Mouse (Mus musculus): ENCODE results near the gene Slc22a6. TPM values are rescaled to one million over a fixed set of nuclear protein-coding genes. Genes with fewer than 3 reads are reported as not detected.

Gene Slc22a6
- polyA plus RNA-seq, 1 experiment from 2014 or later: not detected

DNA sequence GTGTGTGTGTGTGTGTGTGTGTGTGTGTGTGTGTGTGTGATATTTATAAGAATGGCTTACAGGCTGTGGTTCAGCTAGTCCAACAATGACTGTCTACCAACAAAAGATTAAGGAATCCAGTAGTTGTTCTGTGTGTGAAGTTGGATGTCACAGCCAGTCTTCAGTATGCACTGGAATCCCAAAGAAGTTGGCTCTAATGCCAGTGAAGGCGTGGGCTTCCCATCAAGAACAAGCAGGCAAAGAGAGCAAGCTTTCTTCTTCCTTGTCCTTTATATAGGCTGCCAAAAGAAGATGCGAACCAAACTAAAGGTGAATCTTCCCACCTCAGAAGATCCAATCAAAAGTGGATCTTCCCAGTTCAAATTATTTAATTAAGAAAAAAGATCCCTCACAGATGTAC lies 31.9 kb upstream of the Slc22a6 start:
- Histone ChIP-seq H3K27ac (ENCODE audit: low read length) (no peak overlapping the region), H3K4me1 (ENCODE audit: control insufficient read depth, insufficient read depth, low read length) (no peaks in the 10 kb centered on the region), H3K9me3 (ENCODE audit: control insufficient read depth, low read length) (no peaks in the 10 kb centered on the region), H3K9ac (ENCODE audit: low read depth, low read length) (no peak overlapping the region), H3K4me3 (ENCODE audit: low read length) (no peak overlapping the region), H3K36me3 (ENCODE audit: control insufficient read depth, insufficient read depth, low read length) (no peaks in the 10 kb centered on the region), H3K4me2 (ENCODE audit: low read depth, low read length) (no peak overlapping the region), H3K27me3 (replicated peaks; ENCODE audit: control insufficient read depth, insufficient read depth, low read length) (no peaks in the 10 kb centered on the region)
- ATAC-seq: no peak
- WGBS: 92% methylated on average over 2 of the region's 2 CpGs

DNA sequence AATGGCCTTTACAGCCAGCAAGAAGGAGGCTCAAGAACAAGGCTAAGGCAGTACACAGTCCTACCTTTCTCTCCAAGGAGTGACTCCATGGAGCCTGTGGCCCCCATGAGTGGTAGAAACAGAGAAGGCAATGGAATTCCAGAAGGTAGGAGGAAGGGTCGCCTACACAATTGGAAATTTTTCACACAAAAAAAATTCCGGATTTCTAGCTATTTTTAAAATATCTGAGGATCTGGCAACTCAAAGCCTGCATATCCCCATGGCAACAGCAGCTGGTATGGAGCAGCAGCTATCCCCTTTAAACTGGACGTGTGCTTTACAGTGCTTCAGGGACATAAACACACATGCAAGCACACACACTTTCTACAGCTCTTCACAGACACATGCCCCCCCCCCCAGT lies 31.5 kb upstream of the Slc22a6 start:
- Histone ChIP-seq H3K36me3 (ENCODE audit: control insufficient read depth, insufficient read depth, low read length) (no peaks in the 10 kb centered on the region), H3K9ac (ENCODE audit: low read depth, low read length) (no peak overlapping the region), H3K4me3 (ENCODE audit: low read length) (no peak overlapping the region), H3K27ac (ENCODE audit: low read length) (no peak overlapping the region), H3K27me3 (replicated peaks; ENCODE audit: control insufficient read depth, insufficient read depth, low read length) (no peaks in the 10 kb centered on the region), H3K4me2 (ENCODE audit: low read depth, low read length) (no peak overlapping the region), H3K4me1 (ENCODE audit: control insufficient read depth, insufficient read depth, low read length) (no peaks in the 10 kb centered on the region), H3K9me3 (ENCODE audit: control insufficient read depth, low read length) (no peaks in the 10 kb centered on the region)
- no peak for ATAC-seq
- WGBS: 47% methylated on average over 3 of the region's 3 CpGs

DNA sequence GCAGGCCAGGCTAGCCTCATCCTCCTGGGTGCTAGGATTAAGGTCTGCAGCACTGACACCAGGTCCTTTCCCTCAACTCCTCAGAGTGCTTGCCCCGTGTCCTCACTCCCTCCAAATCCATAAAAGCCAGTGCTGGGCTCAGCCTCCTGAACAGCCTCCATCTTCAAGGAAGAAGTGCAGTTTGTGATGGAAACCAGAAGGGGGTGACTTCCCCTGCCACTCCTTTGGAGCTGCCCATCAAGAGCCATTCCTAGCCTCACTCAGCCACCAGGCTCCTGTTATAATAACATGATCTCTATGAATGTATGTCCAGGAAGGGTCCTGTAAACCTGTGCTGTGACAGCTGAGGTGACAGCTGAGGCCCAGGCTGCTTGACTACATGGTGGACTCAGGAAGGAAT lies 30.5 kb upstream of the Slc22a6 start:
- Histone ChIP-seq H3K4me1 (ENCODE audit: control insufficient read depth, insufficient read depth, low read length) (no peaks in the 10 kb centered on the region), H3K9ac (ENCODE audit: low read depth, low read length) (no peak overlapping the region), H3K9me3 (ENCODE audit: control insufficient read depth, low read length) (no peaks in the 10 kb centered on the region), H3K4me2 (ENCODE audit: low read depth, low read length) (no peak overlapping the region), H3K27me3 (replicated peaks; ENCODE audit: control insufficient read depth, insufficient read depth, low read length) (no peaks in the 10 kb centered on the region), H3K4me3 (ENCODE audit: low read length) (no peak overlapping the region), H3K27ac (ENCODE audit: low read length) (no peak overlapping the region), H3K36me3 (ENCODE audit: control insufficient read depth, insufficient read depth, low read length) (no peaks in the 10 kb centered on the region)
- WGBS: 62% methylated on average over 1 of the region's 1 CpGs
- no peak for ATAC-seq

DNA sequence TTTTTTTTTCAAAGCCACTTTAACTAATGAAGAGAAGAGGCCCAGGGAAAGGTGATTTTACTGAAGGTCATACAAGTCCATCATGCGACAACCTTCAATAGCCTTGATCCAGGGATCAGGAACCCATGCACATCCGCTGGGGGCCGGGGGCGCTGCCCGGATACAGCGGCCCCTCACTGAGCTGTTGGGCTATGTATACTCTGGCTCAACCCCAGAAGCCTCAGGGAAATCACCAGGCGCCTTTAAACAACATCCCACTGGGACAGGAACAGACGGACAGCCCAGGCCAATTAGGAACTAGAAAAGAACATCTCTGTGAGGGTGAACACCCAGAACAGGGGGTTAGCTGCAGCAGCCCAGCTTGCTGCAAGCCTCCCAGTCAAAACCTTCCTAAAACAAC lies 26.9 kb upstream of the Slc22a6 start, which contains the start of gene Slc22a8:
TSS of gene Slc22a8 (plus strand) at position 301 of the 400 bp plus-strand sequence.
- Histone ChIP-seq H3K27me3 (replicated peaks; ENCODE audit: control insufficient read depth, insufficient read depth, low read length) (no peaks in the 10 kb centered on the region), H3K4me3 (ENCODE audit: low read length) (no peak within 1 kb of the TSS), H3K27ac (ENCODE audit: low read length) (no peak within 1 kb of the TSS), H3K36me3 (ENCODE audit: control insufficient read depth, insufficient read depth, low read length) (no peaks in the 10 kb centered on the region), H3K4me2 (ENCODE audit: low read depth, low read length) (no peak within 1 kb of the TSS), H3K9ac (ENCODE audit: low read depth, low read length) (no peak within 1 kb of the TSS), H3K9me3 (ENCODE audit: control insufficient read depth, low read length) (no peaks in the 10 kb centered on the region), H3K4me1 (ENCODE audit: control insufficient read depth, insufficient read depth, low read length) (0 out of 2 replicates have a peak, but pooled peaks cover 5% of the 10 kb centered on the region)
- ATAC-seq: no peak
- 72% methylated on average over 8 of the region's 8 CpGs for WGBS

DNA sequence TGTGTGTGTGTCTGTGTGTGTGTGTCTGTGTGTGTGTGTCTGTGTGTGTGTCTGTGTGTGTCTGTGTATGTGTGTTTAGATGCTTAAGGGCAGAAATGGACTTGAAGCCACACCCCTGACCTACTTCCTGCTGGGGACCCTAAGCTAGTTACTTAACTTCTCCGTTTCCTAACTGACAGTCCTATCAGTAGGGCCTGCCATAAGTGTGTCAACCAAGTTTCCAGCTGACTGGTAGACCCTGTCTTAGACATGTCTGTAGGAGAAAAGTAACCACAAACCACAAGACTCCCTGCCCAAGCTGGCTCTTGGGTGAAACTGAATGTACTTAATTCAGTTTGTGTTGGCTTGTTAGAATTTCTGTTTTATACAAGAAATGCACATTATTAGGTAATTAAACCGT lies 25.7 kb upstream of the Slc22a6 start:
- Histone ChIP-seq H3K27ac (ENCODE audit: low read length) (no peak overlapping the region), H3K4me2 (ENCODE audit: low read depth, low read length) (no peak overlapping the region), H3K36me3 (ENCODE audit: control insufficient read depth, insufficient read depth, low read length) (no peaks in the 10 kb centered on the region), H3K4me1 (ENCODE audit: control insufficient read depth, insufficient read depth, low read length) (0 out of 2 replicates have a peak, but pooled peaks cover 5% of the 10 kb centered on the region), H3K9ac (ENCODE audit: low read depth, low read length) (no peak overlapping the region), H3K4me3 (ENCODE audit: low read length) (no peak overlapping the region), H3K9me3 (ENCODE audit: control insufficient read depth, low read length) (no peaks in the 10 kb centered on the region), H3K27me3 (replicated peaks; ENCODE audit: control insufficient read depth, insufficient read depth, low read length) (no peaks in the 10 kb centered on the region)
- no peak for ATAC-seq
- 63% methylated on average over 2 of the region's 2 CpGs for WGBS

DNA sequence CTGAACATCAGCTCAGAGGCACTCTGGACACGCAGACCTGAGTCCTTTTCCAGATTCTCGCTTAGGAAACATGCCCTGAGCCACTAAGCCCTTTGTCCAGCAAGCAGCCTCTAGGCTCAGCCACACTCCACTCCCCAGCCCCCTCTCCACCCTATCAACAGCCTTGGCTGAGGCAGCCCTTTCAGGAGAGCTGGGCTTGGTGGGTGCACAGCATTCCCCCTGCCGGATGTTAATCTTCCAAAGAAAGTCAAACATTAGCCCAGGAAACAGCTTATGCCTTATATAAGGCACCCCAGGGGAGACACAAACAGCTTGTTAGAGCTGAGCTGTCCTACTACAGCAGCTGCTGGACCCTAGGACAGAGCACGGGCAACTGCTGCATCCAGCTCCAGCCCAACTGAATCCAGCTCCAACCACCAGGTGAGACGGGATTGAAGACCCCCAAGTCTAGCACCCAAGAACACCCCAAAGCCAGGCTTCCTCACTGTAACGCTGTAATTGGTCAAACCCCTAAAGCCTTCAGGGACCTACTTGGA lies 24.9 kb upstream of the Slc22a6 start:
- H3K27ac ChIP-seq (ENCODE audit: low read length): no peak overlapping the region
- no peak overlapping the region for H3K9ac ChIP-seq (ENCODE audit: low read depth, low read length)
- 0 out of 2 replicates have a peak, but pooled peaks cover 5% of the 10 kb centered on the region for H3K4me1 ChIP-seq (ENCODE audit: control insufficient read depth, insufficient read depth, low read length)
- H3K36me3 ChIP-seq (ENCODE audit: control insufficient read depth, insufficient read depth, low read length): no peaks in the 10 kb centered on the region
- WGBS: 54% methylated on average over 6 of the region's 6 CpGs
- no peaks in the 10 kb centered on the region for H3K9me3 ChIP-seq (ENCODE audit: control insufficient read depth, low read length)
- ATAC-seq: no peak
- H3K4me2 ChIP-seq (ENCODE audit: low read depth, low read length): no peak overlapping the region
- H3K27me3 ChIP-seq (replicated peaks; ENCODE audit: control insufficient read depth, insufficient read depth, low read length): no peaks in the 10 kb centered on the region
- H3K4me3 ChIP-seq (ENCODE audit: low read length): no peak overlapping the region

DNA sequence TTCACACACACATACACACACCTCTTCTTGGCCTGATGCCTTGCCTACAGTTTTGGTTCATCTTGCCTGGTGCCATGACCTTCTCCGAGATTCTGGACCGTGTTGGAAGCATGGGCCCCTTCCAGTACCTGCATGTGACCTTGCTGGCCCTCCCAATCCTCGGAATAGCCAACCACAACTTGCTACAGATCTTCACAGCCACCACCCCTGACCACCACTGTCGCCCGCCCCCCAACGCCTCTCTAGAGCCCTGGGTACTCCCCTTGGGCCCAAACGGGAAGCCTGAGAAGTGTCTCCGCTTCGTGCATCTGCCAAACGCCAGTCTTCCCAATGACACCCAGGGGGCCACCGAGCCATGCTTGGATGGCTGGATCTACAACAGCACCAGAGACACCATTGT lies 24.0 kb upstream of the Slc22a6 start:
- Histone ChIP-seq H3K4me3 (ENCODE audit: low read length) (no peak overlapping the region), H3K4me2 (ENCODE audit: low read depth, low read length) (no peak overlapping the region), H3K36me3 (ENCODE audit: control insufficient read depth, insufficient read depth, low read length) (no peaks in the 10 kb centered on the region)

DNA sequence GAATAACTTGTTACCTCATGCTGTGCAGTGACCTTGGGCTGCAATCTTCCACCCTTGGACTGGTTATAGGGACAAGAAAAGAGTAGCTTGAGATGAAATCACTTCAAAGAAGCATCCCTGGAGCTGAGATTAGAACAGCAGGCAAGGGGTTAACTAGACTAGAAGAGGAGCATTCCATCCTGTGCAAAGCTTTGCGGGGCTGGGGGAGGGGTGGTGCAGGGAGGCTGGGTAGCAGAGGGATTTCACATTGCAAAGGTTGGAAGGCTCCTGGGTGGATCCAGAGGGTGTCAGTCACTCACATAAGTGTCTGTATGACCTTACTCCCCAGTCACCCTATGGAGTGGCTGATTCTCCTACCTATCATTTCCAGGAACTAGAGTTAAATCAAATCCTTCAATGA lies 23.3 kb upstream of the Slc22a6 start:
- H3K9ac ChIP-seq (ENCODE audit: low read depth, low read length): no peak overlapping the region
- H3K36me3 ChIP-seq (ENCODE audit: control insufficient read depth, insufficient read depth, low read length): no peaks in the 10 kb centered on the region
- no peak overlapping the region for H3K27ac ChIP-seq (ENCODE audit: low read length)
- no peaks in the 10 kb centered on the region for H3K27me3 ChIP-seq (replicated peaks; ENCODE audit: control insufficient read depth, insufficient read depth, low read length)
- no peaks in the 10 kb centered on the region for H3K9me3 ChIP-seq (ENCODE audit: control insufficient read depth, low read length)
- H3K4me1 ChIP-seq (ENCODE audit: control insufficient read depth, insufficient read depth, low read length): 0 out of 2 replicates have a peak, but pooled peaks cover 5% of the 10 kb centered on the region
- no peak overlapping the region for H3K4me3 ChIP-seq (ENCODE audit: low read length)
- WGBS: 0% methylated on average over 1 of the region's 1 CpGs
- no peak overlapping the region for H3K4me2 ChIP-seq (ENCODE audit: low read depth, low read length)
- 0 out of 2 replicates have a peak, but pooled peaks have one; percentile 36 for ATAC-seq

More for the DNA sequence above, 24.0 kb upstream of the Slc22a6 start:
- Histone ChIP-seq H3K27me3 (replicated peaks; ENCODE audit: control insufficient read depth, insufficient read depth, low read length) (no peaks in the 10 kb centered on the region), H3K27ac (ENCODE audit: low read length) (no peak overlapping the region), H3K9me3 (ENCODE audit: control insufficient read depth, low read length) (no peaks in the 10 kb centered on the region), H3K9ac (ENCODE audit: low read depth, low read length) (no peak overlapping the region), H3K4me1 (ENCODE audit: control insufficient read depth, insufficient read depth, low read length) (0 out of 2 replicates have a peak, but pooled peaks cover 5% of the 10 kb centered on the region)
- ATAC-seq: no peak
- WGBS: 84% methylated on average over 11 of the region's 11 CpGs

DNA sequence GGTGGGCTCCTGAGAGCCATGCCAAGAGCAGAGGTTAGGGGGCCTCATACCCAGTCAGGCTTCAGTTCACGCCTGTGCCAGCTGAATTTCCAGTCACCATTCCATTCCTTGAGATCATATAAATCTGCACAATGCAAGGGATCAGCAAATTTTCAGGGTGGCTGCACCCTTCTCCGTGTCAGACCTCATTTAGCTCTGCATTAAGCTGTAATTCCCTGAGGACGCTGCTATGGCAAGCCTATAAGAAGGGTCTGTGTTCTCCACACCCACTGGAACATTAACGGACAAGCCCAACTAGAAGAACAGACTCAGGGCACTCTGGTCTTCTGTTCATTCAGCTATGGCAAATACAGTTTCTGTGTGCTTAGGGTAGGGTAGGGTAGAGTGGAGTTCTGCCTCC lies 20.6 kb upstream of the Slc22a6 start:
- Histone ChIP-seq H3K27ac (ENCODE audit: low read length) (no peak overlapping the region), H3K36me3 (ENCODE audit: control insufficient read depth, insufficient read depth, low read length) (no peaks in the 10 kb centered on the region), H3K4me2 (ENCODE audit: low read depth, low read length) (no peak overlapping the region), H3K4me3 (ENCODE audit: low read length) (no peak overlapping the region), H3K4me1 (ENCODE audit: control insufficient read depth, insufficient read depth, low read length) (0 out of 2 replicates have a peak, but pooled peaks cover 5% of the 10 kb centered on the region), H3K9ac (ENCODE audit: low read depth, low read length) (no peak overlapping the region), H3K9me3 (ENCODE audit: control insufficient read depth, low read length) (no peaks in the 10 kb centered on the region), H3K27me3 (replicated peaks; ENCODE audit: control insufficient read depth, insufficient read depth, low read length) (no peaks in the 10 kb centered on the region)
- ATAC-seq: no peak
- 74% methylated on average over 4 of the region's 4 CpGs for WGBS

DNA sequence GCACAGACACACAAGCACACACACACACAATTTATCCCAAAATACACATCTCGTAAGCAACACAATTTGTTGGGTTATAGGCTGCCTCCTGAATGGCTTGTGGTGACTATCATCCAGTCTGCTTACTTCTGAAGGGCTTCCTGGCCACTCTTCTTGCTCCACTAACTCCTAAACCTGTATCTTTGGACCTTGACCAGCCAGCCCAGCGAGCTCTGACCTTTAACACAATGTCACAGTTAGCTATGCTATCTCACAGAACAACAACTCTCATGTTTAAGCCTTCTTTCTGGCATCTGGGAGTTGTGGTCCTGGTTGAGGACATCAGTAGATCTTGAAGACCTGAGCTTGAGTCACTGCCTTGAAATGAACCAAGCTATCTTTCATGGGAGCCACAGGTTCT lies 18.6 kb upstream of the Slc22a6 start:
- no peak overlapping the region for H3K27ac ChIP-seq (ENCODE audit: low read length)
- 71% methylated on average over 2 of the region's 2 CpGs for WGBS
- 0 out of 2 replicates have a peak, but pooled peaks cover 3% of the 10 kb centered on the region for H3K4me1 ChIP-seq (ENCODE audit: control insufficient read depth, insufficient read depth, low read length)
- H3K9ac ChIP-seq (ENCODE audit: low read depth, low read length): no peak overlapping the region
- H3K4me3 ChIP-seq (ENCODE audit: low read length): no peak overlapping the region
- no peak for ATAC-seq
- no peak overlapping the region for H3K4me2 ChIP-seq (ENCODE audit: low read depth, low read length)
- no peaks in the 10 kb centered on the region for H3K36me3 ChIP-seq (ENCODE audit: control insufficient read depth, insufficient read depth, low read length)
- H3K27me3 ChIP-seq (replicated peaks; ENCODE audit: control insufficient read depth, insufficient read depth, low read length): no peaks in the 10 kb centered on the region
- no peaks in the 10 kb centered on the region for H3K9me3 ChIP-seq (ENCODE audit: control insufficient read depth, low read length)

Measured in intestine, embryonic 16.5 days (tissue).